20 mouse cellular contexts compared by ENCODE assay signal in genomic region chr17:64566435-64566834, GRCm38 (mm10).
"Had no signal": no experiment of that assay in that cellular context is flagged by ENCODE, and none has a peak within 500 bp of the region (broad histone marks: within the 10 kb centered on the region; RNA-seq: fewer than 3 reads in every experiment).

No protein-coding gene starts in this region.

- H3K36me3 ChIP-seq: midbrain, embryonic 10.5 days; midbrain, embryonic 12.5 days; neural tube, embryonic 13.5 days; neural tube, embryonic 15.5 days; stomach, embryonic 15.5 days had no signal

- DNase-seq: lung, adult 18-20 months; lung, embryonic 14.5 days; lung, postnatal 10 days; lung, postnatal 4 days; midbrain, embryonic 14.5 days; retina, postnatal 1 day; right cerebral cortex, adult 18-20 months; right cerebral cortex, postnatal 25 days; right cerebral cortex, postnatal 4 days; spleen, adult 18-20 months; thymus, adult 2 months; thymus, postnatal 36 days had no signal

- H3K4me2 ChIP-seq: lung, embryonic 14.5 days; midbrain, embryonic 12.5 days; neural tube, embryonic 13.5 days; neural tube, embryonic 15.5 days; stomach, embryonic 15.5 days had no signal

- ATAC-seq: midbrain, embryonic 16.5 days had no signal

- H3K27ac ChIP-seq: midbrain, embryonic 10.5 days; midbrain, embryonic 12.5 days; neural tube, embryonic 13.5 days; neural tube, embryonic 15.5 days; stomach, embryonic 15.5 days; stomach, postnatal 0 days had no signal

- H3K9ac ChIP-seq: lung, embryonic 14.5 days; midbrain, embryonic 12.5 days; neural tube, embryonic 13.5 days; neural tube, embryonic 15.5 days; stomach, embryonic 15.5 days had no signal

- H3K9me3 ChIP-seq: midbrain, embryonic 12.5 days; neural tube, embryonic 15.5 days; stomach, embryonic 15.5 days had no signal

- H3K27me3 ChIP-seq: midbrain, embryonic 12.5 days; neural tube, embryonic 13.5 days; neural tube, embryonic 15.5 days; stomach, embryonic 15.5 days had no signal

- H3K4me1 ChIP-seq: midbrain, embryonic 10.5 days; midbrain, embryonic 12.5 days; neural tube, embryonic 13.5 days; neural tube, embryonic 15.5 days; stomach, embryonic 15.5 days had no signal

- H3K4me3 ChIP-seq: midbrain, embryonic 10.5 days; midbrain, embryonic 12.5 days; myocyte; neural tube, embryonic 13.5 days; neural tube, embryonic 15.5 days; stomach, embryonic 15.5 days had no signal
